Mouse (Mus musculus) hindbrain, embryonic 15.5 days (tissue): ENCODE data around the gene Gm37240. TPM values are rescaled to one million over a fixed set of nuclear protein-coding genes. Genes with fewer than 3 reads are reported as not detected.

Experiments
- ATAC-seq: fragments of 200-750 bp; cut with Nextera tagmentation; 2 replicates; pipeline ENCODE4 v1.8.0; 2017; ENCODE audit warnings: low read depth, moderate number of reproducible peaks, moderate TSS enrichment; ENCODE audit not compliant: low FRiP score
- H3K27ac ChIP-seq: fragments of 300-500 bp; sonication (generic); replicated peaks from 2 replicates; pipeline ENCODE4 v1.5.1; 2015; ENCODE audit warnings: mild to moderate bottlenecking, inconsistent platforms
- H3K27me3 ChIP-seq: fragments of 300-500 bp; sonication (generic); 2 replicates; pipeline ENCODE4 v1.6.1; 2015; ENCODE audit warnings: control low read depth, inconsistent platforms
- H3K36me3 ChIP-seq: fragments of 300-500 bp; sonication (generic); 2 replicates; pipeline ENCODE4 v1.6.1; 2015; ENCODE audit warnings: control low read depth, inconsistent platforms
- H3K4me1 ChIP-seq: fragments of 300-500 bp; sonication (generic); replicated peaks from 2 replicates; pipeline ENCODE4 v1.6.1; 2015; ENCODE audit warnings: control low read depth, inconsistent platforms
- H3K4me2 ChIP-seq: fragments of 300-500 bp; sonication (generic); 2 replicates; pipeline ENCODE4 v1.6.1; 2015; ENCODE audit warnings: moderate library complexity, mild to moderate bottlenecking, inconsistent platforms
- H3K4me3 ChIP-seq: fragments of 300-500 bp; sonication (generic); 2 replicates; pipeline ENCODE4 v1.5.1; 2015; ENCODE audit warnings: mild to moderate bottlenecking, inconsistent platforms
- H3K9ac ChIP-seq: fragments of 300-500 bp; sonication (generic); 2 replicates; pipeline ENCODE4 v1.6.1; 2015; ENCODE audit warnings: inconsistent platforms
- H3K9me3 ChIP-seq: fragments of 300-500 bp; sonication (generic); 2 replicates; pipeline ENCODE4 v1.6.1; 2016; ENCODE audit warnings: control low read depth, inconsistent platforms
- WGBS: fragments of 180-500 bp; shearing (Covaris S2); methylation state at CpG from one replicate; pipeline ENCODE4 v1.1.7; 2015; 5-methylcytosine and 5-hydroxymethylcytosine counted together
- polyA plus RNA-seq: library from polyadenylated mRNA; unstranded; fragments of >200 nt; fragmentation: Nextera tagmentation; extraction: Ambion mirVana; gene quantifications from 2 replicates; pipeline ENCODE4 v1.2.1, GENCODE M21; 2015

Gm37240 gene
- polyA plus RNA-seq, 1 experiment from 2014 or later, result 0.87 TPM

DNA sequence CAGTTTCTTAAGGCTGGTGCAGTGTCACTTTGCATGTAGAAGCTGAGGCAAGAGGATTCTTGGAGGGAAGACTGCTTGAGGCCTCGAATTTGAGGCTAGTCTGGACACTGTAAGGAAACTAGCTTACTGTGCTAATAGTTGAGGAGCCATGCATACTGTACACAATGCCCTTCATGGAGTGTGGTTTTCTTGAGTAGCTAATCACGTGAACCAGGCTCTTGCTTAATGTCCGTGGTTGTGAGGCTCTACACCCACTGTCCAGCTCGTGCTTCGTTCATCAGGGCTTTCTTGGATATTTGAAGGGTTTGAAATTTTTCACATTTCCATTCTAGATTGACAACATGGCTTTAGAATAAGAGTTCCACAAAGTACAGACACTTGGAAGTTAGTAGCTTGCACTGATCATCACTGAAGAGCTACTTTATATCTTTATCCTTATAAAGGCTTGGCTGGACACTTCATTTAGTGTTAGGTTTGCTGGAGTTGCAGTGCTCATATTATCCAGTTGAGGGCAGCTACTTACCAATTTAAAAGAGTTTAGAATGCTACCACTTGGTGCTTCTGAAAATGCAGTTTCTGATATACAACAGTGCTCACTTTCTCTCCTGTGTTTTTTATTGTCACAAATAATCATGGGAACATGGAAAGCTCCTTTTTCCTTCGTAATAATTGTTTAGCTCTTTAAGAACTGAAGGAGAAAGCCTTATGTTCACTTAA, 965.5 kb downstream of the Gm37240 start:
- Histone ChIP-seq H3K9ac (no peak overlapping the region), H3K27me3 (no peaks in the 10 kb centered on the region), H3K27ac (no peak overlapping the region), H3K4me1 (0 out of 2 replicates have a peak, but pooled peaks cover 3% of the 10 kb centered on the region), H3K9me3 (no peaks in the 10 kb centered on the region), H3K4me2 (no peak overlapping the region), H3K36me3 (no peaks in the 10 kb centered on the region), H3K4me3 (no peak overlapping the region)
- 80% methylated on average over 6 of the region's 6 CpGs for WGBS
- ATAC-seq, result 0 out of 2 replicates have a peak, but pooled peaks have one; percentile 23

GRCm38 (mm10) chr3:84917903-84918679, 969.2 kb downstream of the Gm37240 start:
- H3K9me3 ChIP-seq, result no peaks in the 10 kb centered on the region
- no peak overlapping the region for H3K4me3 ChIP-seq
- H3K9ac ChIP-seq, result no peak overlapping the region
- WGBS, result 79% methylated on average over 9 of the region's 9 CpGs
- no peaks in the 10 kb centered on the region for H3K36me3 ChIP-seq
- no peak for ATAC-seq
- 0 out of 2 replicates have a peak, but pooled peaks cover 3% of the 10 kb centered on the region for H3K4me1 ChIP-seq
- no peaks in the 10 kb centered on the region for H3K27me3 ChIP-seq
- no peak overlapping the region for H3K27ac ChIP-seq
- H3K4me2 ChIP-seq, result no peak overlapping the region

- no peaks in the 10 kb centered on the region for H3K27me3 ChIP-seq
- no peak for ATAC-seq
- H3K36me3 ChIP-seq, result no peaks in the 10 kb centered on the region
- H3K9ac ChIP-seq, result no peak overlapping the region
- no peaks in the 10 kb centered on the region for H3K9me3 ChIP-seq
- no peak overlapping the region for H3K27ac ChIP-seq
- H3K4me2 ChIP-seq, result no peak overlapping the region
- WGBS, result 55% methylated on average over 1 of the region's 1 CpGs
- H3K4me3 ChIP-seq, result no peak overlapping the region
- no peaks in the 10 kb centered on the region for H3K4me1 ChIP-seq
Measured at GRCm38 (mm10) chr3:84914284-84914683, 973.0 kb downstream of the Gm37240 start.

DNA sequence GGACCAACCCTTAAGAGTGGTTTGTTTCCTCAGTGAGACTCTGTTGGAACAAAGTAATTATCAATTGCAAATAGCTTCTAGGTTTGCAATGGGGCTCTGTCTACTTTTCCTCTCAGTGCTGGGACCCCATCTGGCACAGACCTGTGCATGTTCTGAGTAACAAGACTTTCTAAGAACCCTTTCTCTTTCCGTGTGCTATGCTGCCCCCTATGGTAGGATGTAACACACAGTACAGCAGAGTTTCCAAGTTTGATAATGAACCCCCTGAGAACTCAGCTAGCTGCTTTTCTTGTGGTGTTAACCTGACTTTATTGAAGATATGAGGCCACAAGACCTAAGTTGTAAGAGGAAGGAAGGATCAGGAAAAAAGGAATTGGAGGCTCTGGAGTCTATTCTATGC, 980.8 kb downstream of the Gm37240 start:
- Histone ChIP-seq H3K4me2 (no peak overlapping the region), H3K27me3 (no peaks in the 10 kb centered on the region), H3K4me1 (no peaks in the 10 kb centered on the region), H3K4me3 (no peak overlapping the region), H3K36me3 (no peaks in the 10 kb centered on the region), H3K9me3 (no peaks in the 10 kb centered on the region), H3K9ac (no peak overlapping the region), H3K27ac (no peak overlapping the region)
- 23% methylated on average over 1 of the region's 1 CpGs for WGBS
- no peak for ATAC-seq

DNA sequence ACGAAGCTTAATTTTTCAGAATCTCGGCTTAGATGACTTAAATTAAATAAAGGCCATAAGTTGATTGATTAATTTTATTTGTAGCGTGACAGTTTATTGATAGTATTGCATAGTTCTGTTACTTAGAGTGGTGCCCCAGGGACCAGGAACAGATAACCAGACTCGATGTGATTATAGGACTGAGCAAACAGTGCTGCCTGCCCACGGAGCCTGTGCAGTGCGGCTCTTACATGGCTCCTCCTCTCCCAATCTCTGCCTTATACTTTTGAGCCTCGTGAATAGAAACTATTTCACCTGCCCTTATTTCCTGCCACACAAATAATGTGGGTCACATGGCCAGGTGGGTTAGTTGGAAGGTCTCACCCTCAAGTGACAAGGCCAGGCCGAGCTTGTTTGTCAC, 989.4 kb downstream of the Gm37240 start:
- Histone ChIP-seq H3K9ac (no peak overlapping the region), H3K4me2 (no peak overlapping the region), H3K9me3 (no peaks in the 10 kb centered on the region), H3K27me3 (no peaks in the 10 kb centered on the region), H3K27ac (no peak overlapping the region), H3K4me1 (no peaks in the 10 kb centered on the region), H3K36me3 (no peaks in the 10 kb centered on the region), H3K4me3 (no peak overlapping the region)
- no peak for ATAC-seq
- WGBS, result 80% methylated on average over 8 of the region's 8 CpGs

DNA sequence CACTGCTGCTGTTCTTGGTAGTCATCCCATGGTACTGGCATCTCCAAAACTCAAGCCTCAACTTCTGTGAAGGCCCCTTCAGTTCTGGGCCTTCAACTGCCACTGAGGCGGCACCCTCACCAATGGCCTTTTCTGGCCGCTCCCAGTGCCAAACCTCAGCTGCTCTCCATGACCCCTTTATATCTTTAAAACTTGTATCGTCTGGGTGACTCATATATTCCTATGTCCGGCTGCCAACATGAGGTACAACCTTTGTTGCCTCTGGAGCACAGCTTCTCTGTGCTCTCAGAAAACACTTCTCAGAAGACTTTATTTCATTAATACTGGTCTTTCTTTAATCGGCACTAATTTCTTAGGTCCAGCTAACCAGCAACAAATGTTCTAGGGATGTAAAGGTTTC, 996.3 kb downstream of the Gm37240 start:
- no peak overlapping the region for H3K27ac ChIP-seq
- H3K4me2 ChIP-seq, result no peak overlapping the region
- no peak overlapping the region for H3K4me3 ChIP-seq
- 96% methylated on average over 5 of the region's 5 CpGs for WGBS
- H3K9ac ChIP-seq, result no peak overlapping the region
- no peaks in the 10 kb centered on the region for H3K4me1 ChIP-seq
- H3K36me3 ChIP-seq, result no peaks in the 10 kb centered on the region
- H3K9me3 ChIP-seq, result no peaks in the 10 kb centered on the region
- H3K27me3 ChIP-seq, result no peaks in the 10 kb centered on the region
- ATAC-seq, result no peak

- H3K9me3 ChIP-seq, result no peaks in the 10 kb centered on the region
- H3K9ac ChIP-seq, result no peak overlapping the region
- no peaks in the 10 kb centered on the region for H3K36me3 ChIP-seq
- no peak overlapping the region for H3K27ac ChIP-seq
- no peak overlapping the region for H3K4me2 ChIP-seq
- no peak for ATAC-seq
- no peaks in the 10 kb centered on the region for H3K27me3 ChIP-seq
- WGBS, result 73% methylated on average over 1 of the region's 1 CpGs
- no peaks in the 10 kb centered on the region for H3K4me1 ChIP-seq
- H3K4me3 ChIP-seq, result no peak overlapping the region
Measured at GRCm38 (mm10) chr3:84889648-84890047, 997.7 kb downstream of the Gm37240 start.

DNA sequence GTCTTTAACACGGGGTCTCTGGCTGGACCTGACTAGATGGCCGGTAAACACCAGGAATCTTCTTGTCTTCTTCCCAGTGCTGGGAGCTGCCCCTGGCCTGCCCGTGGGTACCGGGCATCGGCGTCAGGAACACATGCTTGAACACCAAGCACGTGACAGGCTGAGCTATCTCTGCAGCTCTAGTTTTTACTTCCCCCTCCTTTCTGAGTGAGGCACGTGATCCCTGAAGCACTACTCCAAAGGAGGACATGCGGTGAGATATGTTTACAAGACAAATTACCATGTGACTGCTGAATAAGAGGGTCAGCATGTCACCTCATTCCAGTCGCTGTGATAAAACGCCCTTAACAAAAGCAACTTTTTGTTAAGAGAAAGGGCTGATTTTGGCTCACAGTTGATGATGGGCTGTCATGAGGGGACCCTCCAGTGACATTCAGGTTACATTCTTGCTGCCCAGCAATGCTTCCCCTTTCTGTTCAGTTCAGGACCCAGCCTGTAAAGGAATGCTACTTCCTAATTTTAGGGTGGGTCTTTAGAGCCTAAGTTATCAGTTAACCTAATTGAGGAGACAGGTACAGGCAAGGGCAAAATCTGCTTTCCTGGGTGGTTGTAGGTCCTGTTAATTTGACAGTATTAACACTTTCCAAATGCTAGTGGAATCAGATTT, 1003.4 kb downstream of the Gm37240 start:
- 0 out of 2 replicates have a peak, but pooled peaks cover 3% of the 10 kb centered on the region for H3K4me1 ChIP-seq
- no peaks in the 10 kb centered on the region for H3K9me3 ChIP-seq
- H3K9ac ChIP-seq, result no peak overlapping the region
- no peak overlapping the region for H3K4me2 ChIP-seq
- H3K27ac ChIP-seq, result no peak overlapping the region
- H3K4me3 ChIP-seq, result no peak overlapping the region
- no peak for ATAC-seq
- no peaks in the 10 kb centered on the region for H3K36me3 ChIP-seq
- 45% methylated on average over 11 of the region's 11 CpGs for whole genome bisulfite sequencing
- no peaks in the 10 kb centered on the region for H3K27me3 ChIP-seq

DNA sequence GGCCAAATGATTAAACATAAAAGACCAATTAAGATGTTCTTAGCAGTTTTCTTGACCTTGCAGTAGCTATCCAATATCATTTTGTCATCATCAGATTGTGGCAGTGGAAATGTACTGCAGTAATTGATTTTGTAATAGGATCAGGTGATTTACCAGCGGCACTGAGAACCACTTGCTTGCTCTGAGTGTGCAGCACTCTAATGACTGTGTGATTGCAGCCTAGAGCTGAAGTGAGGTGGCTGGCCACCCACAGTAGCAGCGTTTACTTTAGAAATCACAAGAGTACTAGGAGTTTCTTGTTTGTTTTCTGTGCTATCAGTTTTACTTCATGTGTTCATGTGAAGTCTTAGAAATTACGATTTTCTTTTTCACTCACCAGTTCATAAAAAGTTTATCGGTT, 1011.1 kb downstream of the Gm37240 start:
- no peak overlapping the region for H3K4me3 ChIP-seq
- no peak overlapping the region for H3K9ac ChIP-seq
- H3K9me3 ChIP-seq, result no peaks in the 10 kb centered on the region
- H3K27me3 ChIP-seq, result no peaks in the 10 kb centered on the region
- H3K4me2 ChIP-seq, result no peak overlapping the region
- peaks cover 4% of the 10 kb centered on the region; the same call in 1 of the 2 replicates for H3K4me1 ChIP-seq
- no peak overlapping the region for H3K27ac ChIP-seq
- ATAC-seq, result no peak
- 73% methylated on average over 4 of the region's 4 CpGs for WGBS
- H3K36me3 ChIP-seq, result no peaks in the 10 kb centered on the region

GRCm38 (mm10) chr3:84875306-84875705, 1012.0 kb downstream of the Gm37240 start:
- Histone ChIP-seq H3K27ac (no peak overlapping the region), H3K36me3 (no peaks in the 10 kb centered on the region), H3K4me1 (peaks cover 4% of the 10 kb centered on the region; the same call in 1 of the 2 replicates), H3K9ac (no peak overlapping the region), H3K4me3 (no peak overlapping the region), H3K9me3 (no peaks in the 10 kb centered on the region), H3K27me3 (no peaks in the 10 kb centered on the region), H3K4me2 (no peak overlapping the region)
- 80% methylated on average over 9 of the region's 9 CpGs for WGBS
- no peak for ATAC-seq

- Histone ChIP-seq H3K4me3 (no peak overlapping the region), H3K4me2 (no peak overlapping the region), H3K27ac (no peak overlapping the region), H3K4me1 (peaks cover 9% of the 10 kb centered on the region; the same call in 1 of the 2 replicates), H3K36me3 (no peaks in the 10 kb centered on the region), H3K27me3 (no peaks in the 10 kb centered on the region), H3K9me3 (no peaks in the 10 kb centered on the region), H3K9ac (no peak overlapping the region)
- ATAC-seq, result no peak
Measured at GRCm38 (mm10) chr3:84870126-84870525, 1017.2 kb downstream of the Gm37240 start.

DNA sequence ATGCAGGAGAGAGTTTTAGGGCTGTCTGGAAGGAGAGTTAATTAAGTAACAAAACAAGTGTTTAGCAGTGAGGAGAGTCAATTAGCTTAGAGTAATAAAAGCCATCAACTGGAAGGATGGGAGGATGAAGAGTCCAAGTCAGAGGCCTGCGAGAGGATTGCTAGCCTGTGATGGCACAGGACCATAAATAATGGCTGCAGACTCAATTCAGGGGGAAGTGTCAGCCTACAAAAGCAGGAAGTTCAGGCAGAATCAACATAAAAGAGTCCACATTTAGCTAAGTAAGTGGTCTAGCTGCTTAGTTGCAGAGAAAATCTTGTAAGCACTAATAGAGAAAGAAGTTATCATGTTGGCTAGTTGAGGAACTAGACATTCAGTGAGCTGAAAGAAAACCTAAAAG, 1019.3 kb downstream of the Gm37240 start:
- Histone ChIP-seq H3K4me3 (no peak overlapping the region), H3K4me1 (peaks cover 9% of the 10 kb centered on the region; the same call in 1 of the 2 replicates), H3K27ac (no peak overlapping the region), H3K9ac (no peak overlapping the region), H3K4me2 (no peak overlapping the region), H3K9me3 (no peaks in the 10 kb centered on the region), H3K36me3 (no peaks in the 10 kb centered on the region; the same call in 1 of the 2 replicates), H3K27me3 (no peaks in the 10 kb centered on the region)
- 30% methylated on average over 1 of the region's 1 CpGs for WGBS
- no peak for ATAC-seq
